Mouse (Mus musculus) spleen, adult 2 months (tissue): ENCODE measurements around the gene Mylk4.

Experiments used
- CTCF ChIP-seq: fragments of 200-500 bp; IDR thresholded peaks from 2 replicates; pipeline ENCODE4 v1.5.1; 2011; ENCODE audit warnings: mild to moderate bottlenecking, inconsistent platforms; ENCODE audit not compliant: insufficient read depth, insufficient read length, insufficient replicate concordance; ENCODE audit errors: extremely low read depth
- POLR2A ChIP-seq: fragments of 200-500 bp; IDR thresholded peaks from 2 replicates; pipeline ENCODE4 v1.6.1; 2011; ENCODE audit warnings: low read depth, low read length, inconsistent platforms

DNA sequence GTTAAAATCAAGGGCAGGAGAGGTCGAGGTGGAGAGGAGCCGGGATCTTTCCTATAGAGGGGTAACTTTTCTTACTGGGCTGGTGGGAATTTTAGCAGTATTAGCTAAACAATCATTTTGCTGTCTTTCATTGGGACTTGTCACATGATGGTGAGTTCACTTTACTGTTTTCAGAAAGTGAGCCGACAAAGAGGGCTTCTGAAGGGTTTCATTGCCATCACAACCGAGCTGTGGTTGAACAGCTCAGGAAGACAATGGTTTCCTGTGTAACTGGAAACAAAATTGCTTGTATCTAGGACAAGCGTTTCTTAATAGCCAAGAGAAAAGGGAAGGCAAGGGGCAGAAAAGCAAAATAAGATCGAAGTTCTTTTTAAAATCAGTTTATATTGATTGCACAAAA is 49.5 kb upstream of the Mylk4 start:
- no peak for TF ChIP-seq CTCF
- no peak for TF ChIP-seq POLR2A
